Mouse (Mus musculus): ENCODE measurements around the gene Trim62.

DNA sequence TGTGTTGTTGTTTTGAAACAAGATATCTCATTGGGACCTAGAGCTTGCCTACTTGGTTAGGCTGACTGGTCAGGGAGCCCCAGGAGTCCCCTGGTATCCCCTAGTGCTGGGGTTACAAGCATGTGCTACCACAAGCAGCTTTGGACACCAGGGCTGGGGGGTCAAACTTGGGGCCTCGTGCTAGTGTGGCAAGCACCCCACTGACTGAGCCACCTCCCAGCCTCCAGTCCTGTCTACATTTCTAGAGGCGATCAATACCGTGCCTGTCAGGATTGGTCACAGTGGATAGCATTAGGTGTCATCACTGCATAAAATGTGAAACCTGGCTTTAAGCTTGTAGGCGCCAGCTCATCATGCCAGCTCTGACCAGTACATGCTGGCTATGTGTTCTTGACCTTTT, 12.5 kb downstream of the Trim62 start:
- TF ChIP-seq CTCF (IDR thresholded peaks at IDR 0.05; ENCODE audit: borderline replicate concordance, insufficient read depth, low read length) = no peak
- TF ChIP-seq POLR2A (IDR thresholded peaks at IDR 0.05; ENCODE audit: low read depth, low read length) = no peak
